Mouse (Mus musculus) thymus, postnatal 4 days (tissue): Measurements from ENCODE around the gene Krt23.

Experiments used
- DNase-seq: peaks from one replicate; pipeline ENCODE4 v3.0.0; 2021

Gene Krt23

DNA sequence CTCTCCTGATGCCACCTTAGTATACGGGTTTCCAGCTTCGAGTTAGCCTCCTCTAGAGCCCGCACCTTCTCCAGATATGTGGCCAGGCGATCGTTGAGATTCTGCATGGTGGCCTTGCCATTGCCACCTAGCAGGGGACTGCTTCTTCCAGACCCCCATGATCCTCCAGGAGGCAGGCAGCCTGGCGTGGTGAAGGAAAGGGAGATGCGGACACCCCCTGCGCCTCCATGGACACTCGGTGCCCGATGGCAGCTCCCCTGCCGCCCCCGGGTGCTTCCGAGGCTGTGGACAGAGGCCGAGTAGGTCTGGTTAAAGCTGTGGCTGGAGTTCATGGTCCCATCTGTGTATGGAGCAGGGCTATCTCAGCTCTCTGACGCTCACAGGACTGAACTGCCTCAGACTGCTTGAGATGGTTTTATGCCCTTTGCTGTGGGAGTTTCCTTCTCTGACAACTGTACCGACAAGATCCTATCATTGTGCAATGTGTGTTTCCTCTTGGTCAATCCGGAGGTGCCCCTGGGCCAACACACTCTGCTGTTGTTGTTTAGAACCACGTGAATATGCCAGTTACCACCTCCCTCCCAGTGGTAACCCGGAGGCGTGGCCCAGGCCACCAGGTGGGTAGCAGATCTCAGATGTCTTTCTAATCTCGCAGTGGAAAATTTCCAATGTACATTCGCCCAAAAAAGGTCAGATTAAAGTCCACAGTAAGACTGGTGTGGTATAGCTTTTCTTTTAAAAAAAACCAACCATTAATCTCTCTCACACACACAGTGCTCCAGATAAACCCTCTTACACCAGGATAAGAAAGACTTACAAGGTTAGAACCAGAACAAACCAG lies at the start of gene Krt23:
Gene Krt23 (minus strand): TSS at position 405 of the 841 bp plus-strand sequence.
- DNase-seq, result no peak

DNA sequence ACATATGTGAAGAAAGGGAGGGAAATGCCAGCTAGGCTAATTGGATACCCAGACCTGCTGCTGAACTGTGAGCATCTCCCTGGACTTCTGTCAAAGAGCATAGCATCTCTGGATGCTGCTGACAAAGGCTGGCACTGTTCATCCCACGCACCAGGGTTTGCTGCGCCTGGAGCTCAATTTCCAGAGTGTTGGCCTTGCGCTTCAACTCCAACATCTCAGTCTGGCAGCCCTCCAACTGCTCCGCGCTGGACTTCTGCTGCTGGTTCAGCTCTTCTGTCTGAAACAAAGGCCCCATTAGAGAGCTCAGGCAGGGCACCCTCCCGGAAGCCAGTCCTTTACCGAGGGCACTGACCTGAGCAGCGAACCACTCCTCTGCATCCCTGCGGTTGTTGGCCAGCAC lies 46.8 kb upstream of the Krt23 start:
- no peak for DNase-seq

DNA sequence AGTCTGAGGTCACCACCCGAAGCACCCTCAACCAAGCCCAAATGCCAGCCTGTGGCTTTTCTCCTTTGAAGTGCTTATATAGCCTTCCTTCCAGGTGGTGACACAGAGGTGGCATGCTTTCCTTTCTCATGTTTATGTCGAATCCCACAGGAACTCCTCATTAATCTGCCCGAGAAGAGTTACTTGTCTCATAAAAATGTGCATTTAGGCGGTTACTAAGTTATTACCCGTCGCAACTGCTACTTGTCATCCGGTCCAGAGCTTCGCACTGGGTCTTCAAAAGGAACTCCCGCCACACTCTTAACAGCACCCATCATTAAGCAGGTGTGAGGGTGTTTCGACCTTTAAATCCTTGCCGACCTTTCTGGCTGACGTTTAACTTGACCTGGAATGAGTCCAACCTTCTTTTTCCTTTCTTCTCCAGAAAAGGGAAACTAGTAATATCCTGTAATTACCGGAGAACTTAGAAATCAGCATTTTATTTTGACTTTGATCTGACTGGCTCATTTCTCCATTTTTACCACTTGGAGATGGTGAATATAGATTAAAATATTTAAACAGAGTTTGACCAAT lies 28.4 kb upstream of the Krt23 start, which contains the start of gene Krt39:
Gene Krt39 (minus strand): TSS at position 51 of the 573 bp plus-strand sequence.
- no peak for DNase-seq

DNA sequence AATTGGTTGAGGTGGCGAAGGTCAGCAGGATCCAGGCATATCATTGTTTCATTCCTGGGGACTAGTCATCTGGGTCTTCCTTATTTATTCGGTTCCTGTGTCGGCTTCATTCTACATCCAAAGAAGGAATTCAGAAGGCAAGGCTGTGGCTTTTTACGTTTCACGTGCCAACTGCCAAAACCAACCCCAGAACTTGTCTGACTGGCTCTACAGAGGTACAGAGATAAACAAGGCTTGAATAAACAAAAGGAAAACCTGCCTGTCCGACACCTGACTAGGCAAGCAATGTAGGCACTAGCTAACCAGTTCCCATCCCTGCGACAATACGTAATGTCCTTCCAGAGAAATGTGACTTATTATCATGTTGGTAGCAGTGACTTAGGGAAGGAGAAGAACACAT lies 21.2 kb upstream of the Krt23 start:
- no peak for DNase-seq

DNA sequence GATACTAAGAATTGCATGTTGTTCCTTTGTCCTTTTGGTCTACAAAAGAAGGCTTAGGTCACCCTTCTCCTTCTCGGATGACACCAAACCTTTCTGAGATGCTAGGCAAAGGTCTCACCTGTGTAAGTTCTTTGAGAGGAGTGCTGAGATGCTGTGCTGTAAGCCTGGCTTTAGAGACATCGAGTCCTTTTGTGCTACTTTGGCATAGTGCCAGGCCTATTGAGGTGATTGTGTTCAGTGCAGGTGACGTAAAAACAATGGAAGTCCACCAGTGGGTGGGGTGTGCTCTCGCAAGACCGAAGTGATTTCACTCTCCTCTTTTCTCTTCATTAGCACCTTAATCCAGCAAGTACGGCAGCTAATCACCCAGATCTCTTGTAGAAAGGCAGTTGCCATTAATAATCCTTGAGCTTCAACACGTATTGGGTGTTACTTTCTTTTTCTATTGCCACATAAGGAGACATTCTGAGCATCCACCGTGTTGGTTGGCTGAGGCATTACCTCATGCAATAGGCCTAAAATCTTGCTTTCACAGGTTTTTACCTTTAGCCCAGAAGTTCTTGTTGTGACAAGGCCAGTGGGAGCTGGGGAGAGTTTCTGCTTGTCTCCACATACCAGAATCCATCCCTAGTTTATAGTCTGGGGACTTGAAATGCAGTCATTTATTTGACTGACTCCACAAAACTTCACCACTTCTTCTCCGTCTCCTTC lies 7.3 kb upstream of the Krt23 start:
- no peak for DNase-seq

DNA sequence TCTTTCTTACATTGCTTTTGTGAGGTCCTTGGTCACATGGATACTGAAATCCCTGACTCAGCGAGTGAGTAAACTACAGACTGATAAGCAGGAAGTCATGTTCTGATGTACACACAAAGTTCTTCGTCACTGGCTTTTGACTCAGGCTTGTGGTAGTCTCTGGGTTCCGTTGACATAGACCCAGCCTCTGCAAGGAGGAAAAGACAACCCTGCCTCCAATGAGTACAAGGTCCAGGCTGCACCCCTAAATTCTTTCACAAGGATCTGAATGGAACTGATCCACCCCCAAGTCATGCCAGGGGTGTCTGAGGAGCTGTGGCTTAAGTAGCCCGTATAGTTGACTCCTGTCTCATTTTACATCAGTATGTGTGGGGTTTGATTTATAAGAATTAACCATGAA lies 3.5 kb upstream of the Krt23 start:
- no peak for DNase-seq

DNA sequence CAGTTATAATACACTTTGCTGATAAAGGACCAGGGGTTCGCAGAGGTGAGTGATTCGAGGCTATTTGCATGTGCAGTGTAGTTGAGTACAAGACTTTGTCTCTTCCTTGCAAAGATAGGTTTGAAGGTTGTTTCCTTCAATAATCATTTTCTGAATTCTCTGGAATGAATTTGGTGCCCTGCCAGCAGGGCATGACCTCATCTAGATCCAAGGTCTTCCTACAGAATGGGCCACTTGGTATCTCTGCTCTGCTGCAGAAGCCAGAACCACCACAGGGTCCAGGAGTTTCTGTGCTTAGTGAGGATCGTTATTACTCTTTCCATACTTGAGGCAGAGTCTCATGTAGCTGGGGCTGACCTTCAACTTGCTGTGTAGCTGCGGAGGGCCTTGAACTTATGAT lies 1.8 kb upstream of the Krt23 start:
- DNase-seq, result no peak

DNA sequence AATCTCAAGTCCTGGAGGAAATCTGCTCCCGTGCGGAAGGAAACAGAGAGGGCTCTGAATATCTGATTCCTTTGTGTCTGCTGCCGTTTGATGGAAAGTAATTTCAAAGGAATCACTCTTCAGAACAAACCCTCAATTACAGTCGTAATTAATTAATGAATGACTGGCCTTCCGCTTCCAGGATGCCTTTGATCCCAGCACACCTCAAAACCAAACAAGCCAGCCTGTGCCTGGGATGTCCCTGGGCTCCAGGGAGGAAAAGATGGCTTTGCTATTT lies 575 bp upstream of the Krt23 start:
- no peak for DNase-seq

DNA sequence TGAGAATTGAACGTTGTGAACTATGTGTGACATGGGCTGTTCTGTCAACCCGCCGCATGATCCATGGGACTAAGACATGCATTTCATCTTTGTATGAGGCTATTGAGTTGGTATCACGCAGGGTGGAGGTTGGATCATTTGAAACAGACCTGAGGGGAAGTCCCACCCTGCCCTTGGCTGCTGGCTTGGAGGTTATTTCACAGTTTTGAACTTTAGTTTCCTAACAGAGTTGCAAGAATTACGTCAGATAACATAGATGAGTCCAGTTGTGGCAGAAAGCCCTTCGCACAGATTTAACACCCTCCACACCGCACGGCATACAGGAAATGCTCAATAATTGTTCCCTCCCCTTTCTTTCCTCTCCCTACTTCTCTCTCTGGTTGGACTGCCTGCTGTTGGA lies 1.9 kb downstream of the Krt23 start:
- DNase-seq, result no peak

DNA sequence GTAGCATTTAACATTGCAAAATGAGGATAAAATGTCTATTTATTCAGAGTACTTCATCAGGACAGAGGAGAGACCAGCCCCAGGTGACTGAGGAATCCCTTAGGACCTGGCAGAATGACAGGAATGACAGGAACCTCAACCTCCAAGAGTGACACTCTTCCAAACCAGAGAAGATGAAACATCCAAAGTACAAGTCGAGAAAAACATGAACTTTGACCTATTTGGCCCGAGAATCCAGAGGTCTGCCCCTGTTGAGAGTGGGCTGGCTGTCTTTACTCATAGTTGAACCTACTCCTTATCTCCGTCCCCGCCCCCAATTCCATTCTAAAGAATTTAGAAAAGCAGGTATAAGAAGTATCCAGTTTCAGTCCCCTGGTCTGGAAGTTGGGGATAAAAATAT lies 2.3 kb downstream of the Krt23 start:
- DNase-seq, result no peak

DNA sequence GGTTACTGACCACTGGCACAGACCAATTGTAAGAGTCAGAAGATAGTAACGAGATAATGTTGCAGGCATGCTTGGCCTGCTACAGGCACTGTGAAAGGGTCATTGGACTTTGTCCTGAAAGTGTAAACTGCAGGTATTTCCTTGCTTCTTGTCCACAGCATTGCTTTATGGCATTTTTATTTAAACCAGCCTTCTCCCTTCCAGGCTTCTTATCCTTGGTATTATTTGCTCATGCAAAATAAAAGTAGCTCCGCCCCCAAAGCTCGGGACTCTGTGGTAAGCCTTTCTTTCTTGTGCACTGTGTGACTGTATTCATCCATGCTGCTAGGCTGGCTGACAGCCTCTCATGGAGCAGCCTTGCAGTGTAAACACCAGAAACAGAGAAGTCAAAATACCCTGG lies 3.7 kb downstream of the Krt23 start:
- no peak for DNase-seq

DNA sequence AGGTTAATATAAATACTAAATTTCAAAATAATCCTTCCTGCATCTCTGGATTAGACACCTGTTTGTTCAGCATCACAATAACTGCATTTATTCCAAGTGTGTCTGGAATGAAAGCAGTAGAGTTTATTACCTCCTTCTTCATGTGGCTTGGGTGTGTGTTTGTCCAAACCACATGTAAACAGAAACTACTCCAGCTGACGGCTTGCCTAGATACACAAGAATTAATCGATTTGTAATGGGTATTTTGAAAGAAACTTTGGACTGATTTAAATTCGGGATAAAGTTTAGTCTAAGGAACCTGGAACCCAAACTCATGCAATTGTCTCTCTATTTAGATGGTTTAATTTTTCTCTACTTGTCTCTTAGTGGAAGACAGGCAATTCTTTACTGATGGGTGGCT lies 18.0 kb downstream of the Krt23 start:
- no peak for DNase-seq

DNA sequence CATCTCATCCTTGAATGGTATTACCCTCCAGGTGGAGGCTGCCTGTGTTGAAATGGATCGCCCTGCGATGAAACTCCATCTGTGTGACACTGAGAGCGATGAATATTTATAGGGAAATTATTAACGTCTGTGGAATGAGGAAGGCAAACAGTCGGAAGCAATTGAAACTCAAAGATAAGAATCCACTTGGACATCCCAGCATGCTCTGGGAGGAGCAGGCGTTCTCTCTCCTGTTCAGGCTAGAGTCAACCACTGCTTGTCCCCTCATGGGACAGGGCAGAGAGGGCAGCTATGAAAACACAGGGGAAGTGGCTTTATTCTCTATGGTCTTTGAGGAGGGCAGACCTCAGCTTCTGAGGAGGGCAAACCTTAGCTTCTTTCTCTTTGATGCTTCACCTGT lies 19.5 kb downstream of the Krt23 start:
- no peak for DNase-seq

DNA sequence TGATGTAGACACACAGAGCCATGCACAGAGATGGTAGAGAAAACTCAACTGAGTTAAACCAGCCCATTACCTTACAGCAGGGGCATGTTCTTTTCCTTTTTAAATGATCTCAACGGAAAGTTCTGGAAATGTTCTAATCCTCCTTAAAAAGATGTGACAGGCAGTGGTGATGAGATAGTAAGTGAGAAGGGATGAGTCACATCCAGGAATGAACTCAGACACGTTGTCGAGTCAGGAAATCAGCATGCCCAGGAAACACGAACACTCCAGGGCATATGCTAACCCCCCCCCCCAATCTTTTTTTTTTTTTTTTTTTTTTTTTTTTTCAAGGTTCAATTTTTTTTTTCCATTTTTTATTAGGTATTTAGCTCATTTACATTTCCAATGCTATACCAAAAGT lies 20.5 kb downstream of the Krt23 start:
- DNase-seq, result no peak

DNA sequence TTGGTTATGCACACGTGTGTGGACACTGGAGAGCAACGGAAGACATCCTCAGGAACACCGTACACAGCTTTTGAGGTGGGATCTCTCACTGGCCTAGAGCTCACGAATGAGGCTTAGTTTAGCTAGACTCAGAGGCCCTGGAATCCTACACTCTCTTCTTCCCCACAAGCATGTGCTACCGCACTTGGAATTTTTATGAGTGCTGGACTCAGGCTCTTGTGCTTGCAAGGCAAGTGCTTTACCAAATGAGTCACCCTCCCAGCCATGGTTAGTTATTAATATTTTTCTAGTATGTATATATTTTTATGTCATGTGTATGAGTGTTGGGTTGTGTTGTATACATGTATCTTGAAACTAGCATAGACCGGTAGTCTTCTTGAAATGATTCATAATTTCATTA lies 21.0 kb downstream of the Krt23 start:
- no peak for DNase-seq

DNA sequence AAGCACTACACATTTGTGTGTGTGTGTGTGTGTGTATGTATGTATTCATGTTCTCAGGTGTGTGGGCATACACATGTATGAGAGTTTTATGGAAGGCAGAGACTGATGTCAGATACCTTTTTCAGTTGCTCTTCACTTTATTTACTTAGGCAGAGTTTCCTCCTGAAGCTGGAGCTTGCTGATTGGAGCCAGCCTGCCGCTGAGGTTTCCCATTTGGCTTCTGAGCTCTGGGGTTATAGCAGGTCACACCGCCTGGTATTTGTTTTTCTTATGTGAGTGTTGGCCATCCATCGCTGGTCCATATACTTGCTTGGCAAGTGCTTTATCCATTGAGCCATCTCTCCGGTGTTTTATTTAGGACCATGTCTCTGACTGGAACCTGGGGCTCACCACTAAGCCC lies 23.7 kb downstream of the Krt23 start:
- DNase-seq, result no peak

DNA sequence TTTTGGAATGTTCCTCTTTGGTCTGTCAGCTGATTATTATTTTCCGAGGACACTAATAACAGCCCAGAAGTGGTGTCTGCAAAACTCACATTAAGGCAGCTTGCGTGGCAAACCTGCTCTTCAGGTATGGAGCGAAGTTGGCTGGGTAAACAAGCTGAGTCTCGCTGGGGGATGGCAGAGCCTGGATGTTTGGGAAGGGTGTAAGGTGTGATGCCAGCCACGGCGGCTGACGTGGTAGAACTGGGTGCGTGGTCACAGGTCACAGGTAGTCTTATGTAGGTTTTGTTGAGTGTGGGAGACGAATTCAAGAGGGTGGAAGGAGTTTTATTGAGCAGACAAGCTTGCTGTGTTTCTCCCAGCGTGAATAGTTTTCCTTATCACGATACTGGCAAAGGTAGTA lies 24.4 kb downstream of the Krt23 start:
- no peak for DNase-seq

DNA sequence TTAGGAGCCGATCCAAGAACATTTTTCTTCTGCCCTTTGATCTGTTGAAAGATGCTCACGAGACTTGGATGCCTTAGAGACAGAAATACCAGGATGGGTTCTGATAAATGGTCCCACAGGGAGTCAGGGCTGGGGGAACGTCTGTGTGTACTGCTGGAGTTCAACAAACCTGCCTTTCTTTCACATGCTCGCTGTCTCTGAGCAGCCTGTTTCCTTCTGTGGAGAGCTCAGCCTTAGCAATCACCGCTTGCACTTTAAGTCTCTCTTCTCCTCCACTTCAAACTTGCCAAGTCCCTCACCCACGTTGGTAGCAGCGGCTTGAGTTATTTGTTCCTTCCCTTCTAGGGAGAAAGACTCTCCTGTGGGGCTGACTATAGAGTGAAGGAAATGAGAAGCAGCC lies 26.6 kb downstream of the Krt23 start:
- DNase-seq, result no peak

DNA sequence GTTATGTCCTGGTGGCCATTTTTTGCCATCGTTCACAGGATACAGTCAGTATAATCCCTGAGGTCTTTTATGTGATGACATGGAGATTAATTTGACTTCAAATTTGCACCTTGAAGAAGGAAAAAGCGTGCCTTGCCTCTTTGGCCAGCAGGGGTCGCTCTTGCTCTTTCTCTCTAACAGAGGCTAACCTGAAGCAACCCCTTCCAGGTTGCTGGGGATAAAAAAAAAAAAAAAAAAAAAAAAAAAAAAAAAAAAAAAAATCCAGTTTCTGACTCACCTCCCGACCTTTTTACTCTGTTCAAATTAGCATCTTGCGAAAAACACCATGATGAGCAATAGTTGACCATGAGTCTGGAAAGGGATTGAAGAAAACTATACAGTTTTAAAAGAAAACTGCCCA lies 28.1 kb downstream of the Krt23 start:
- DNase-seq, result peak; percentile 86

DNA sequence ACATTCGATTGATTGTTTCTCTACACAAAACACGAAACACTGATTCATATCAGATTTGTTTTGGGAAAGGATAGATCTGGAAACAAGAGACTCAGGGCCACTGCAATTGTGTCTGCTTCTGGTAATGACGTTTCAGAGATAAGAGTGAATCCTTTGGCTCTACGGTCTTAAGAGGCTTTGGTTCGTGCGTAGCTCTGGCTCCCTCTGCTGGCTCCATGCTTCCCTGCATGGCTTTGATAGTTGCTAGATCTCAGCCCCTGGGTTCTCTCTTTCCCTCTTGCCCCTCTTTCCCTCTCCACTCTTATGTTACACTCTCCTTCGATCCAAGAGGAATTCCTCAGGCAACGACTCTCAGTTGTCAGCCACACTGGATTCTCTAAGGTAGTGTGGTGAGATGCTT lies 29.8 kb downstream of the Krt23 start:
- DNase-seq, result peak; percentile 80

DNA sequence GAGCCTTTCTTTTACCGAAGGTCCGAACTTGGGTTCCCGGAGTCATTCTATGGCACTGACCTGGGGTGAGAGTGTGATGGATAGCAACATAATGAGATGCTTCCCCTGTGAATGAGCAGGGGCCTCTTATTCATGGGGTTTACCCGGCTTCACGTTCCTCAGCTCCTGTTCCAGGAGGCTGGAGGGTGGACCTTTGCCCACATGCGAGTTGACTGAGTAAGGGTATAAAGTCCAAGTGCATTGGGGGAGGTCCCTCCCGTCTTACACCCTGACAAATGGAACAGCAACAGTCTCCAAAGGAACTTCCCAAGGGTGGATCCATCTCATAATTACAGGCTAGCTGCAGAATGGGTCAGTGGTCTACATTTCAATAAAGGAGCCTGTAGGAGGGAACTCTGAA lies 31.2 kb downstream of the Krt23 start:
- no peak for DNase-seq

DNA sequence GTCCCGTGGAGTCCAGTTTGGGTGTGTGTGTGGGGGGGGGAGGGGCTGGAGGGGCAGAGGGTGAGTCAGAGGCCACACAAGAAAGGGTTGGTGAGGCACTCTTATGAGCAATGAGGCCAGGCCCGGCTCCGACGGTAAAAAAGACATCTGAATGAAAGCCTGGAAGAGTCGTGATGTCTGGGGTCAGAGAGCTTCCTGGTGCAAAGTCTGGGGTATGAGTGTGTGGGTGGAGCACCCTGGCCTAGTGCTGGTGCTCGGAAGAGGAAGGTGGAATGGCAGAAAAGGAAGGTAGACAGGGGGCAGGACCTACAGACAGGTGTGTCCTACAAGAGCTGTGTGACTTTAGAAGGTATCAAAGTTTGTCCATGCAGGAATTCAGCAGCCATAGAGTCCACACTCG lies 34.0 kb downstream of the Krt23 start:
- DNase-seq, result no peak

DNA sequence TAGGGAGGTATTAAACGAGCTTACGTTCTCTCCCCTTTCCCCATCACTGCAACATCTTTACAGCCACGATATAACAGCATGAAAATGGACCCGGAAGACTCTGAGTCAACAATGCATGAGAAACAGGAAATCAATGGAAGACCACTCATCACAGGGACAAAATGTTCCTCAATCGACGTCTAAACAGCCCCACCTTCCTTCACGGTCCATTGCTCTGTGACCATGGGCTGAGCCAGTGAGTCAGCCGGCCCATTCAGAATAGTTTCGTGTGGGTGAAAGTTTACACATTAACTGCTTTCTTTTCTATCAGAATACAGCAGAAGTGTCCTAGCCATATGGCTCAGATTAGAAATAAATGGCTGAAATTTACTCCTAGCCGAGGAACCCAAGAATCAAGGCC lies 38.2 kb downstream of the Krt23 start:
- no peak for DNase-seq

DNA sequence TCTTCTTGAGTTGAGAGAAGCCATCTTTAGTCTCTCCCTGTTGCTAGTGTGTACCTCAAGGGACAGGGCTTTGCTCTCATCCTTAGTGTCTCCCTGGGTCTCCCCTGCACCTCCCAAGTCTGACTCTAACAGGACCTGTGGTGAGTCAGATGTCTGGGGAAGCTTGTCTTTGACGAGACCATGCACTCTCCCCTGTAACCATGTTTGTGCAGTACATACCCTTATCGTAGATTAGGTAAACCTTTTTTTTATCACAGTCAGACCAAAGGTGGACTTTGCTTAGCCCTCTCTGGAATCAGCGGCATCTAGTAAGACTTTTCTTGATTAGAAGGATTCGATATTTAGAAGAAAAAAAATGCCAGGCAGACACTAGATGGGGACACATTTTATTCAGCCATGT lies 38.9 kb downstream of the Krt23 start:
- DNase-seq, result no peak

DNA sequence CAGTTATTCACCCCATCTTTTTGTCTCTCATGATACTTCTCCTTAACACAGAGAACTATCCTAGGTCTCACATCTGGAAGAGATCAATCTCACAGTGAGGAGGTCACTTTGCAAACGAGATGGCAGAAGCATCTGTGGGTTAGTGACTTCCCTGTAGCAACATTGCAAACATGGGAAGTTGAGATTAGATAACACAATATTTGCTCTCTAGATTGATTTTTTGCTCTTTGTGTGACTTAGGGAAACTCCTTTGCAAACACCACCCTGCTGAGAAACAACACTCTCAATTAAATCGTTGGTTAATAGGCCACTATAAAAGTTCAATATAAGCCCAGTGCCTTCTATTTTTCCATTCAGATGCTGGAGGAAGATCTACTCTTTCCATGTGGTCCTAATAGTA lies 44.2 kb downstream of the Krt23 start:
- DNase-seq, result no peak
